Mouse (Mus musculus) cerebellum, postnatal 4 days (tissue): Measurements from ENCODE around the gene Prkar1b.

Experiments used
- DNase-seq, 2 experiments: peaks; one replicate each; pipeline ENCODE4 v3.0.0; 2022; ENCODE audit warnings: low spot score in 2 of 2, mixed read lengths in 1 of 2

Prkar1b gene

GRCm38 (mm10) chr5:139149681-139150602 is at the start of gene Prkar1b, which contains the start of gene Dnaaf5:
Gene Prkar1b, minus strand, starts transcription at chr5:139150001.
Gene Dnaaf5, plus strand, starts transcription at chr5:139150223.
- DNase-seq: peak; percentile 86 to 95

GRCm38 (mm10) chr5:139199636-139199994 is 49.8 kb upstream of the Prkar1b start:
- no peak for DNase-seq

GRCm38 (mm10) chr5:139198779-139199178 is 49.0 kb upstream of the Prkar1b start:
- no peak for DNase-seq

- DNase-seq: no peak
Measured at GRCm38 (mm10) chr5:139190958-139191357, 41.2 kb upstream of the Prkar1b start.

GRCm38 (mm10) chr5:139189726-139190125 is 39.9 kb upstream of the Prkar1b start:
- DNase-seq: no peak

GRCm38 (mm10) chr5:139184897-139185296 is 35.1 kb upstream of the Prkar1b start:
- DNase-seq: no peak

GRCm38 (mm10) chr5:139183601-139184000 is 33.8 kb upstream of the Prkar1b start:
- no peak for DNase-seq

- DNase-seq: no peak
Measured at GRCm38 (mm10) chr5:139183131-139183530, 33.3 kb upstream of the Prkar1b start.

- DNase-seq: peak; percentile 63 to 85
Measured at GRCm38 (mm10) chr5:139178895-139179631, 29.3 kb upstream of the Prkar1b start.

GRCm38 (mm10) chr5:139174556-139175547 is 25.1 kb upstream of the Prkar1b start:
- peak in 1 of 2 experiments; percentile 42 for DNase-seq

- no peak for DNase-seq
Measured at GRCm38 (mm10) chr5:139174141-139174540, 24.3 kb upstream of the Prkar1b start.

- DNase-seq: no peak
Measured at GRCm38 (mm10) chr5:139171929-139172328, 22.1 kb upstream of the Prkar1b start.

GRCm38 (mm10) chr5:139167548-139167947 is 17.7 kb upstream of the Prkar1b start:
- DNase-seq: no peak

- DNase-seq: no peak
Measured at GRCm38 (mm10) chr5:139166781-139167361, 17.1 kb upstream of the Prkar1b start.

GRCm38 (mm10) chr5:139161632-139162031 is 11.8 kb upstream of the Prkar1b start:
- DNase-seq: no peak

- DNase-seq: no peak
Measured at GRCm38 (mm10) chr5:139160899-139161298, 11.1 kb upstream of the Prkar1b start.

GRCm38 (mm10) chr5:139150603-139151031 is 816 bp upstream of the Prkar1b start:
- peak in 1 of 2 experiments; percentile 27 for DNase-seq

- DNase-seq: no peak
Measured at GRCm38 (mm10) chr5:139149006-139149672, 662 bp downstream of the Prkar1b start.

- peak in 1 of 2 experiments; percentile 38 for DNase-seq
Measured at GRCm38 (mm10) chr5:139147178-139148078, 2.4 kb downstream of the Prkar1b start.
